Mouse (Mus musculus) neural tube, embryonic 15.5 days (tissue): Measurements from ENCODE around the gene Porcn. TPM values are rescaled to one million over a fixed set of nuclear protein-coding genes. Genes with fewer than 3 reads are reported as not detected.

Experiments
- ATAC-seq: fragments of 200-750 bp; cut with Nextera tagmentation; 2 replicates; pipeline ENCODE4 v1.8.0; 2017; ENCODE audit warnings: mild to moderate bottlenecking, moderate TSS enrichment, moderate library complexity; ENCODE audit not compliant: low FRiP score
- H3K27ac ChIP-seq: fragments of 300-500 bp; sonication (generic); replicated peaks from 2 replicates; pipeline ENCODE4 v1.5.1; 2015; ENCODE audit warnings: mild to moderate bottlenecking, inconsistent platforms
- H3K27me3 ChIP-seq: fragments of 300-500 bp; sonication (generic); replicated peaks from 2 replicates; pipeline ENCODE4 v1.6.1; 2015; ENCODE audit warnings: inconsistent platforms
- H3K36me3 ChIP-seq: fragments of 300-500 bp; sonication (generic); 2 replicates; pipeline ENCODE4 v1.6.1; 2015; ENCODE audit warnings: inconsistent platforms
- H3K4me1 ChIP-seq: fragments of 300-500 bp; sonication (generic); 2 replicates; pipeline ENCODE4 v1.6.1; 2015; ENCODE audit warnings: inconsistent platforms
- H3K4me2 ChIP-seq: fragments of 300-500 bp; sonication (generic); 2 replicates; pipeline ENCODE4 v1.6.1; 2015; ENCODE audit warnings: inconsistent platforms, mild to moderate bottlenecking, moderate library complexity
- H3K4me3 ChIP-seq: fragments of 300-500 bp; sonication (generic); replicated peaks from 2 replicates; pipeline ENCODE4 v1.5.1; 2015; ENCODE audit warnings: mild to moderate bottlenecking, inconsistent platforms
- H3K9ac ChIP-seq: fragments of 300-500 bp; sonication (generic); replicated peaks from 2 replicates; pipeline ENCODE4 v1.6.1; 2015; ENCODE audit warnings: mild to moderate bottlenecking, inconsistent platforms
- H3K9me3 ChIP-seq: fragments of 300-500 bp; sonication (generic); replicated peaks from 2 replicates; pipeline ENCODE4 v1.6.1; 2016; ENCODE audit warnings: inconsistent platforms
- WGBS: fragments of 180-500 bp; shearing (Covaris S2); methylation state at CpG from one replicate; pipeline ENCODE4 v1.1.7; 2015; ENCODE audit warnings: mixed read lengths; 5-methylcytosine and 5-hydroxymethylcytosine counted together
- polyA plus RNA-seq: library from polyadenylated mRNA; unstranded; fragments of >200 nt; fragmentation: Nextera tagmentation; extraction: Ambion mirVana; gene quantifications from 2 replicates; pipeline ENCODE4 v1.2.1, GENCODE M21; 2015

The Porcn gene
- polyA plus RNA-seq, 1 experiment from 2014 or later: 48.9 TPM

- Histone ChIP-seq H3K4me3 (no peak overlapping the region), H3K27ac (no peak overlapping the region), H3K9ac (no peak overlapping the region), H3K27me3 (no peaks in the 10 kb centered on the region), H3K4me2 (no peak overlapping the region), H3K9me3 (no peaks in the 10 kb centered on the region), H3K36me3 (peaks cover 9% of the 10 kb centered on the region), H3K4me1 (no peaks in the 10 kb centered on the region)
- 89% methylated on average over 8 of the region's 10 CpGs for WGBS
- ATAC-seq: no peak
Observed at GRCm38 (mm10) chrX:8167716-8168647, 38.3 kb downstream of the Porcn start.

GRCm38 (mm10) chrX:8164471-8164870, 41.9 kb downstream of the Porcn start:
- WGBS: 90% methylated on average over 4 of the region's 4 CpGs
- no peaks in the 10 kb centered on the region for H3K4me1 ChIP-seq
- peaks cover 5% of the 10 kb centered on the region; the same call in 1 of the 2 replicates for H3K36me3 ChIP-seq
- H3K4me2 ChIP-seq: no peak overlapping the region
- H3K27me3 ChIP-seq: no peaks in the 10 kb centered on the region
- no peak overlapping the region for H3K27ac ChIP-seq
- H3K9me3 ChIP-seq: no peaks in the 10 kb centered on the region
- H3K4me3 ChIP-seq: no peak overlapping the region
- no peak overlapping the region for H3K9ac ChIP-seq
- ATAC-seq: no peak

GRCm38 (mm10) chrX:8163076-8163475, 43.2 kb downstream of the Porcn start:
- Histone ChIP-seq H3K27ac (no peak overlapping the region), H3K27me3 (no peaks in the 10 kb centered on the region), H3K9ac (no peak overlapping the region), H3K4me2 (no peak overlapping the region), H3K4me3 (no peak overlapping the region), H3K9me3 (no peaks in the 10 kb centered on the region), H3K36me3 (peaks cover 8% of the 10 kb centered on the region; the same call in 1 of the 2 replicates), H3K4me1 (no peaks in the 10 kb centered on the region)
- WGBS: 92% methylated on average over 5 of the region's 5 CpGs
- no peak for ATAC-seq

GRCm38 (mm10) chrX:8145153-8145991, 61.0 kb downstream of the Porcn start, which contains the start of gene Rbm3:
TSS of gene Rbm3 (minus strand) at chrX:8145880.
- Histone ChIP-seq H3K9ac (peak within 1 kb of the TSS; percentile 71), H3K36me3 (peaks cover 21% of the 10 kb centered on the region), H3K27ac (peak within 1 kb of the TSS; percentile 97), H3K9me3 (no peaks in the 10 kb centered on the region), H3K4me3 (peak within 1 kb of the TSS; percentile 61), H3K4me2 (peak within 1 kb of the TSS; percentile 66), H3K4me1 (peaks cover 13% of the 10 kb centered on the region), H3K27me3 (no peaks in the 10 kb centered on the region)
- WGBS: 31% methylated on average over 47 of the region's 65 CpGs
- peak; percentile 97 for ATAC-seq

Other genes starting within 250 kb of the Porcn start
- gene Gata1, start 228.5 kb downstream of the Porcn start, polyA plus RNA-seq: 3.1 TPM in 1 of 2 replicates, not detected in the other
- gene Glod5, start 188.0 kb downstream of the Porcn start, polyA plus RNA-seq: 0.28 and 0.88 TPM in 2 replicates
- gene Suv39h1, start 131.8 kb downstream of the Porcn start, polyA plus RNA-seq: 34.6 and 42.5 TPM in 2 replicates
- gene Was, start 116.0 kb downstream of the Porcn start, polyA plus RNA-seq: 0.14 and 2.0 TPM in 2 replicates
- gene Wdr13, start 73.6 kb downstream of the Porcn start, polyA plus RNA-seq: 56.2 and 64.9 TPM in 2 replicates
- 309 and 341 TPM in 2 replicates for gene Rbm3, start 60.6 kb downstream of the Porcn start, polyA plus RNA-seq
- gene Tbc1d25, start 30.3 kb downstream of the Porcn start, polyA plus RNA-seq: 22.7 and 23.3 TPM in 2 replicates
- 32.1 and 36.2 TPM in 2 replicates for gene Ebp, start 13.0 kb downstream of the Porcn start, polyA plus RNA-seq
- gene Ftsj1, start 45.9 kb upstream of the Porcn start, polyA plus RNA-seq: 44.7 and 47.1 TPM in 2 replicates
- 36.8 and 41.2 TPM in 2 replicates for gene Slc38a5, start 64.6 kb upstream of the Porcn start, polyA plus RNA-seq
- not detected in 2 replicates for gene Ssxb10, start 120.9 kb upstream of the Porcn start, polyA plus RNA-seq
- gene Ssxb9, start 160.5 kb upstream of the Porcn start, polyA plus RNA-seq: not detected in 2 replicates
- gene Ssxb1, start 206.8 kb upstream of the Porcn start, polyA plus RNA-seq: not detected in 2 replicates